Mouse (Mus musculus) hindbrain, embryonic 16.5 days (tissue): ENCODE results near the gene Arl4d. TPM values are rescaled to one million over a fixed set of nuclear protein-coding genes. Genes with fewer than 3 reads are reported as not detected.
"Not testable (repeated sequence)": the region's sequence is repeated elsewhere in the genome, so short reads cannot be mapped to it uniquely, and the experiment has no call there.

Experiments
- ATAC-seq: fragments of 200-750 bp; cut with Nextera tagmentation; 2 replicates; pipeline ENCODE4 v1.8.0; 2017; ENCODE audit warnings: moderate TSS enrichment, moderate library complexity
- H3K27ac ChIP-seq: fragments of 300-500 bp; sonication (generic); 2 replicates; pipeline ENCODE4 v1.5.1; 2014; ENCODE audit warnings: low read depth, mild to moderate bottlenecking, control low read depth, low read length, moderate library complexity
- H3K27me3 ChIP-seq: fragments of 300-500 bp; sonication (generic); replicated peaks from 2 replicates; pipeline ENCODE4 v1.6.1; 2014; ENCODE audit warnings: low read length; ENCODE audit not compliant: control insufficient read depth, insufficient read depth
- H3K36me3 ChIP-seq: fragments of 300-500 bp; sonication (generic); 2 replicates; pipeline ENCODE4 v1.6.1; 2014; ENCODE audit warnings: mild to moderate bottlenecking, low read length, moderate library complexity, mixed read lengths; ENCODE audit not compliant: control insufficient read depth, insufficient read depth
- H3K4me1 ChIP-seq: fragments of 300-500 bp; sonication (generic); 2 replicates; pipeline ENCODE4 v1.6.1; 2014; ENCODE audit warnings: low read depth, low read length; ENCODE audit not compliant: control insufficient read depth, insufficient read depth
- H3K4me2 ChIP-seq: fragments of 300-500 bp; sonication (generic); 2 replicates; pipeline ENCODE4 v1.6.1; 2014; ENCODE audit warnings: mild to moderate bottlenecking, low read length, control low read depth, moderate library complexity
- H3K4me3 ChIP-seq: fragments of 300-500 bp; sonication (generic); 2 replicates; pipeline ENCODE4 v1.5.1; 2014; ENCODE audit warnings: mild to moderate bottlenecking, low read length, control low read depth, moderate library complexity
- H3K9ac ChIP-seq: fragments of 300-500 bp; sonication (generic); 2 replicates; pipeline ENCODE4 v1.6.1; 2014; ENCODE audit warnings: low read depth, mild to moderate bottlenecking, control low read depth, low read length, moderate library complexity
- H3K9me3 ChIP-seq: fragments of 300-500 bp; sonication (generic); 2 replicates; pipeline ENCODE4 v1.6.1; 2014; ENCODE audit warnings: mild to moderate bottlenecking, low read length, moderate library complexity; ENCODE audit not compliant: control insufficient read depth
- WGBS: fragments of 180-500 bp; shearing (Covaris S2); extraction: QIAGEN DNeasy Blood & Tissue Kit; methylation state at CpG from one replicate; pipeline ENCODE4 v1.1.7; 2014; 5-methylcytosine and 5-hydroxymethylcytosine counted together
- polyA plus RNA-seq: library from polyadenylated mRNA; unstranded; fragments of >200 nt; fragmentation: Nextera tagmentation; extraction: Ambion mirVana; gene quantifications from 2 replicates; pipeline ENCODE4 v1.2.1, GENCODE M21; 2015

The Arl4d gene
- polyA plus RNA-seq, 1 experiment from 2014 or later = 7.7 TPM

DNA sequence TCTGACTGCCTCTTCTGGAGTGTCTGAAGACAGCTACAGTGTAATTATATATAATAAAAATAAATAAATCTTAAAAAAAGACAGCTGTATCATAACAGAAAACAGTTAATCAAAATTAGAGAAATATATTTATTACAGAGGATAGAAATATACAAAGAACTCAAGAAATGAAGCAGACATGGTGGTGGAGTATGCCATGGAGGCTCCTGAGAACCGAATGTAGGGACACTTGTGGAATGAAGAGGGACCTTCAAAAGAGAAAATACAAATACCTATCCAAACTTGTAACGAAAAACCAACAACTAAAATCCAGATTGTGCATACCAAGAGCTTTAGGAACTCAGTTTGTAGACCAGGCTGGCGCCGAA is 20.3 kb upstream of the Arl4d start:
- WGBS = 3% methylated on average over 4 of the region's 4 CpGs
- peak overlapping the region; percentile 66; the same call in 1 of the 2 replicates for H3K27ac ChIP-seq
- ATAC-seq = not testable (repeated sequence)

DNA sequence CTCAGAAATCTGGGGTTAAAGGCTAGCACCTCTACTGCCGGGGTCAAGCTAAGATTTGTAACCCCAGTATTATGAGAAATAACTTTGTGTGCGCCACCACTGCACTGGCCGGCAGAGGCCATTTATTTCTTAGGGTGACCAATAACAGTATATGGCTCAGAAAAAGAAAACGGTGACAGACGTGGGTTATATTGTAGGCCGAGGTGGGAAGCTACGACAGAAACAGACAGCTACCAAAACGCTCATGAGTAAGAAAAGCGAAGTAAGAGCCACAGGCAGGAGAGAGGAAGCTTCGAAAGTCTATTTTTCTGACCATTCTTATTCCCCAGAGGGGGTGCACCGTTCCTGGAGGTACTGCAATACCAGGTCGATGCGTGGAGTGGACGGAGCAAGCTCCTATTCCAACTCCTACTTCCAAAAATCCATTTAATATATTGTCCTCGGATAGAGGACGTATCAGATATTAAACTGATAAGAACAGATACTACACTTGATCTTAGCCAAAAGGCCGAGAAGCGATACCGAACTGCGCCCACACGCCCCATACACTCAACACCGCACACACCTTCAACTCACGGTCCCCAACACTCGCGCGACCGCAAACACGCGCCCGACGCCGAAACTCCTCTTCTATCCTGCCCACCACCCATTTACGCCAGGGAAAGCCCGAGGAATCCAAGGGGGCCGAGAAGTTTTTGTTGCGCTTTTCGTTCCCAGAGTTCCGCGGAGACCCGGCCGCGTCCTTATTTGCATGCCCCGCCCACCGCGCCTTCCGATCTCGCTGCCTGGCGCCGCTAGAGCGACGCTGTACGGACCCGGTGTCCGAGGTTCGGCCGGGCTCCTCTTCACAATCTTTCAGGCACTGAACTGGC is 19.7 kb upstream of the Arl4d start:
- peak overlapping the region; percentile 86 for H3K27ac ChIP-seq
- H3K27me3 ChIP-seq, H3K36me3 ChIP-seq, H3K9me3 ChIP-seq, H3K4me1 ChIP-seq: not testable (repeated sequence)
- under 1% methylated on average over 43 of the region's 56 CpGs for WGBS
- ATAC-seq = peak; percentile 82
- H3K4me2 ChIP-seq = peak overlapping the region; percentile 51
- H3K9ac ChIP-seq = peak overlapping the region; percentile 57
- peak overlapping the region; percentile 34 for H3K4me3 ChIP-seq

More for the DNA sequence above, 20.3 kb upstream of the Arl4d start:
- not testable (repeated sequence) for H3K4me1 ChIP-seq, H3K9ac ChIP-seq, H3K27me3 ChIP-seq, H3K9me3 ChIP-seq, H3K4me3 ChIP-seq, H3K36me3 ChIP-seq, H3K4me2 ChIP-seq

DNA sequence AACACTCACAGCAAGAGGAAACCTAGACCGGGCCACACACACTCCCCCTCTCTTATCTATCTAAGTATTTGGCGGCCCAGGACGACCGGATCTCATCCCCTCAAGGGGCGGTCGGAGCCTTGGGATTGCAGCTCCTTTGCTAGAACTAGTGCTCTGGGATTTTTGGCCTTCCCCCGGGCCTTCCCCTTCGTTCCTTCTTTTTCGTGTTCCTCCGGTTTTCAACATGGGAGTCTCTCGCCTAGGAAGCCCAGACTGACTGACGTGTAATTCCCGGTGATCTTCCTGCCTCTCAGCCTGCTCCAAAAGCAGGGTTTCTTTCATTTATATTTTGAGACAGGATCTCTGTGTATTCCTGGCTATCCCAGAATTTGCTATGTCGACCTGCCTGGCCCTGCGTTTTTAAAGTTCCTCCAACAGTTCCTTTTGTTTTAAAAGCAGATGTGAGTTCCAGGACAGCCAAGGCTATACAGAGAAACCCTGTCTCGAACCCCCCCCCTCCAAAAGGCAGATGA is 19.0 kb upstream of the Arl4d start:
- Histone ChIP-seq H3K9ac (peak overlapping the region; percentile 57), H3K27ac (peak overlapping the region; percentile 86), H3K4me2 (peak overlapping the region; percentile 51), H3K4me3 (peak overlapping the region; percentile 34)
- H3K4me1 ChIP-seq, H3K9me3 ChIP-seq, ATAC-seq, H3K27me3 ChIP-seq, H3K36me3 ChIP-seq: not testable (repeated sequence)
- WGBS = 15% methylated on average over 12 of the region's 16 CpGs

DNA sequence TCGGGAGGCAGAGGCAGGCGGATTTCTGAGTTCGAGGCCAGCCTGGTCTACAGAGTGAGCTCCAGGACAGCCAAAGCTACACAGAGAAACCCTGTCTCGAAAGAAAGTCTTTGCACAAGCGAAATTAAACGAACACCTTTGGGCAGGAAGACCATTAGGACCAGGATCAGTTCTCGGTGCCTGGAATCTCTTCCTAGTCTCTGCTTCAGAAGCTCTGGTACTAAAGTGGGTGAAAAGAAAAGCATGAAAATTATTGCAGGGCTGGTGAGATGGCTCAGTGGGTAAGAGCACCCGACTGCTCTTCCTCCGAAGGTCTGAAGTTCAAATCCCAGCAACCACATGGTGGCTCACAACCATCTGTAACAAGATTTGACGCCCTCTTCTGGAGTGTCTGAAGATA is 18.2 kb upstream of the Arl4d start:
- not testable (repeated sequence) for H3K27ac ChIP-seq, H3K4me1 ChIP-seq, H3K4me3 ChIP-seq, H3K4me2 ChIP-seq, H3K27me3 ChIP-seq, H3K36me3 ChIP-seq, H3K9ac ChIP-seq, ATAC-seq, H3K9me3 ChIP-seq
- WGBS = 92% methylated on average over 10 of the region's 10 CpGs

DNA sequence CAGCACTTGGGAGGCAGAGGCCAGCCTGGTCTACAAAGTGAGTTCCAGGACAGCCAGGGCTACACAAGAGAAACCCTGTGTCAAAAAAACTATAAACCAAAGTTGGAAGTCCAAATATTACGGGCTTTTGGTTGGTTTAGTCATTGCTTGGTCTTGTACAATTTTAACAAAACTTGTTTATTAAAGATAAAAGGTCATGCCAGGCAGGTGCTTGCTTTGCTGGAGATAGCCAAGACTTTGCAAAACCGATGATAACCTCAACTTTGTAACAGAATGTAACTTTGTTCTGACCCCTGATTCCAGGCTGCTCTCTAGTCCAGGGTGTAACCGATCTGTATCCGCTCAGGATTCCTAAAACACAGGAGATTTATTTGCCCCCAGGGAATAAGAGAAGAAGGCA is 9.0 kb upstream of the Arl4d start:
- Histone ChIP-seq H3K9me3 (no peaks in the 10 kb centered on the region), H3K9ac (no peak overlapping the region), H3K4me1 (no peaks in the 10 kb centered on the region), H3K4me2 (no peak overlapping the region), H3K27ac (no peak overlapping the region), H3K4me3 (no peak overlapping the region), H3K36me3 (no peaks in the 10 kb centered on the region), H3K27me3 (no peaks in the 10 kb centered on the region)
- 89% methylated on average over 4 of the region's 4 CpGs for WGBS
- ATAC-seq = no peak

DNA sequence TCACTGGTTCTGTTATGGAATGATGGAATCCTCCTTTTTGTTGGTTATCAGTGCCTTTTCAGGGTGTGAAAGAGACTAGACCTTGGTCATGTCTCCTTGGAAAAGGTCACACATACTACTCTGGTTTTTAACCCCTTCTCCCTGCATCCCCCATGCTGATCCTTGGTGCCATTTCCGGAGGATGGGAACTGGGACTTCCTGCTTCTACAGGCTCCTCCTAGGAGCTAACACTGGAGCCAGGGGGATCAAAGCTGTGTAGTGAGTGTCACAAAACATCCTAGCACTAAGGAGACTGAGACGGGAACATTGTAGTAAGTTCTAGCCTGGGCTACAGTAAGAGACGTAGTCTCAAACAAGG is 7.8 kb upstream of the Arl4d start:
- ATAC-seq = peak; percentile 51; the same call in 1 of the 2 replicates
- no peaks in the 10 kb centered on the region for H3K9me3 ChIP-seq
- WGBS = 1% methylated on average over 3 of the region's 3 CpGs

DNA sequence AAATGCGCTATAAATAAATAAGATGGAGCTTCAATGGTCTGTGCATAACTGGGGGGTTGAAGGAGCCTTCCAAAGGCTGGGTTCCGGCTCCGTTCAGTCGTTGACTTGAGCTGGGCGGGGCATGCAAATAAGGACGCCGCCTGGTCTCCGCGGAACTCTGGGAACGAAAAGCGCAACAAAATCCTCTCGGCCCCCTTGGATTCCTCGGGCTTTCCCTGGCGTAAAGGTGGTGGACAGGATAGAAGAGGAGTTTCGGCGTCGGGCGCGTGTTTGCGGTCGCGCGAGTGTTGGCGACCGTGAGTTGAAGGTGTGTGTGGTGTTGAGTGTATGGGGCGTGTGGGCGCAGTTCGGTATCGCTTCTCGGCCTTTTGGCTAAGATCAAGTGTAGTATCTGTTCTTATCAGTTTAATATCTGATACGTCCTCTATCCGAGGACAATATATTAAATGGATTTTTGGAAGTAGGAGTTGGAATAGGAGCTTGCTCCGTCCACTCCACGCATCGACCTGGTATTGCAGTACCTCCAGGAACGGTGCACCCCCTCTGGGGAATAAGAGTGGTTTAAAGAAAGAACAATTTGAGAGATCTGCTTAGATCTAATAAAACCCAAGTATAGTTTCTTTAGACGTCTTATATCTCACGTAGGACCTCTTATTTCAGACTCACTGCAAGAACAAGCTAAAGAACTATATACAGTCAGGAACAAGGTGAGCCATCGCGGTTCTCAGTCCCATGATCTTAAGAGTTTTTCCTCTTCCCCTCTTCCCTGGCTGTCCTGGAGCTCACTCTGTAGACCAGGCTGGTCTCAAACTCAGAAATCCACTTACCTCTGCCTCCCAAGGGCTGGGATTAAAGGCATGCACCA is 7.2 kb upstream of the Arl4d start:
- H3K27ac ChIP-seq = peak overlapping the region; percentile 96
- peak overlapping the region; percentile 29 for H3K4me3 ChIP-seq
- peak; percentile 92 for ATAC-seq
- peak overlapping the region; percentile 72 for H3K9ac ChIP-seq
- not testable (repeated sequence) for H3K27me3 ChIP-seq, H3K4me1 ChIP-seq, H3K36me3 ChIP-seq, H3K9me3 ChIP-seq
- WGBS = under 1% methylated on average over 35 of the region's 40 CpGs
- peak overlapping the region; percentile 58 for H3K4me2 ChIP-seq

More for the DNA sequence above, 7.8 kb upstream of the Arl4d start:
- H3K27ac ChIP-seq = peak overlapping the region; percentile 96
- peak overlapping the region; percentile 29 for H3K4me3 ChIP-seq
- H3K4me2 ChIP-seq = peak overlapping the region; percentile 58
- no peaks in the 10 kb centered on the region for H3K4me1 ChIP-seq
- peak overlapping the region; percentile 72 for H3K9ac ChIP-seq
- H3K27me3 ChIP-seq = no peaks in the 10 kb centered on the region
- no peaks in the 10 kb centered on the region for H3K36me3 ChIP-seq

DNA sequence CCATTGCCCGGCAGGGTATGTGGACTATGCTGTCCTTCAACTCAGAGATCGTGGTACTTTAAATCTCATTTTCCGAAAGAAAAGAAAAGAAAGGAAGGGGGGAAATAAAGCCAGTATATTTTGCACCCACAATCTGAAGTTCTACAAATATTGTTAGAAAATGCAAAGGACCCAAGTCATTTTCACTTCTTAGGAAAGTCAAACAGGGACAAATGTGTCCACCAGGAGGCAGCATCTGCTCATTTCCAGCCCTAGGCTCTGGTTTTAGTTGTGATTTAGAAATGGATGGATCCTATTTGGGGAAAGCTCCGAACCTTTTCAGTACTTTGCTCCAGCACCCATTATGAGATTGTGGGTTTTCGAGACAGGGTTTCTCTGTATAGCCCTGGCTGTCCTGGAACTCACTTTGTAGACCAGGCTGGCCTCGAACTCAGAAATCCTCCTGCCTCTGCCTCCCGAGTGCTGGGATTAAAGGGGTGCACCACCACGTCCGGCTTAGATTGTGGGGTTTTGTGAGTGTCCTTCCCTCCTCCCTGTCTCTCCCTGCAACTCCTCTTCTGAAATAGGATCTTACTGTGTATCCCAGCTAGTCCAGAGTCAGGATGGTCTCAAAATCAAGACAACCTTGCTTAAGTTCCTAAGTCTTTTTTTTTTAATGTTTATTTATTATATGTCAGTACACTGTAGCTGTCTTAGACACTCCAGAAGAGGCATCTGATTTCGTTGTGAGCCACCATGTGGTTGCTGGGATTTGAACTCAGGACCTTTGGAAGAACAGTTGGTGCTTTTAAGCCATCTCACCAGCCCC is 6.4 kb upstream of the Arl4d start:
- no peaks in the 10 kb centered on the region for H3K9me3 ChIP-seq
- ATAC-seq = no peak; the same call in 1 of the 2 replicates
- 33% methylated on average over 10 of the region's 10 CpGs for WGBS

More for the DNA sequence above, 6.4 kb upstream of the Arl4d start:
- Histone ChIP-seq H3K27ac (peak overlapping the region; percentile 82), H3K4me2 (no peak overlapping the region), H3K36me3 (no peaks in the 10 kb centered on the region), H3K27me3 (no peaks in the 10 kb centered on the region), H3K9ac (no peak overlapping the region), H3K4me1 (no peaks in the 10 kb centered on the region), H3K4me3 (no peak overlapping the region)
